Mouse (Mus musculus): ENCODE measurements at regions not wholly inside any gene's neighbourhood (a gene's known extent, or its start where the extent isn't known, plus 50 kb on each side); places are given as distances from the start of the nearest gene placed in this dataset.
"Not testable (repeated sequence)": the region's sequence is repeated elsewhere in the genome, so short reads cannot be mapped to it uniquely, and the experiment has no call there.

GRCm38 (mm10) chr3:8006708-8007395, 1386.6 kb upstream of the 1700008P02Rik start:
- intact Hi-C loops (cut with DNase I), result no loop called here
- DNase-seq, result no peak

- intact Hi-C loops (cut with DNase I), result no loop called here
- no peak for DNase-seq
These were observed 1386.0 kb upstream of the 1700008P02Rik start for GRCm38 (mm10) chr3:8006273-8006672.

- intact Hi-C loops (cut with DNase I); DNase-seq: not testable (repeated sequence)
These were observed 1385.4 kb upstream of the 1700008P02Rik start for GRCm38 (mm10) chr3:8005684-8006083.

GRCm38 (mm10) chr3:8004271-8004670, 1384.0 kb upstream of the 1700008P02Rik start:
- intact Hi-C loops (cut with DNase I), result no loop called here
- DNase-seq, result no peak

- DNase-seq, result no peak
- intact Hi-C loops (cut with DNase I), result no loop called here
These were observed 1380.8 kb upstream of the 1700008P02Rik start for GRCm38 (mm10) chr3:8001027-8001426.

GRCm38 (mm10) chr3:7992322-7992721, 1372.1 kb upstream of the 1700008P02Rik start:
- intact Hi-C loops (cut with DNase I), result no loop called here
- DNase-seq, result no peak

GRCm38 (mm10) chr3:7973287-7973686, 1353.0 kb upstream of the 1700008P02Rik start:
- DNase-seq, result no peak
- intact Hi-C loops (cut with DNase I), result no loop called here

- DNase-seq, result no peak
- intact Hi-C loops (cut with DNase I), result no loop called here
These were observed 1333.7 kb upstream of the 1700008P02Rik start for GRCm38 (mm10) chr3:7953911-7954310.

- intact Hi-C loops (cut with DNase I), result no loop called here
- no peak for DNase-seq
These were observed 1323.6 kb upstream of the 1700008P02Rik start for GRCm38 (mm10) chr3:7943646-7944381.
